In the genomic region with DNA sequence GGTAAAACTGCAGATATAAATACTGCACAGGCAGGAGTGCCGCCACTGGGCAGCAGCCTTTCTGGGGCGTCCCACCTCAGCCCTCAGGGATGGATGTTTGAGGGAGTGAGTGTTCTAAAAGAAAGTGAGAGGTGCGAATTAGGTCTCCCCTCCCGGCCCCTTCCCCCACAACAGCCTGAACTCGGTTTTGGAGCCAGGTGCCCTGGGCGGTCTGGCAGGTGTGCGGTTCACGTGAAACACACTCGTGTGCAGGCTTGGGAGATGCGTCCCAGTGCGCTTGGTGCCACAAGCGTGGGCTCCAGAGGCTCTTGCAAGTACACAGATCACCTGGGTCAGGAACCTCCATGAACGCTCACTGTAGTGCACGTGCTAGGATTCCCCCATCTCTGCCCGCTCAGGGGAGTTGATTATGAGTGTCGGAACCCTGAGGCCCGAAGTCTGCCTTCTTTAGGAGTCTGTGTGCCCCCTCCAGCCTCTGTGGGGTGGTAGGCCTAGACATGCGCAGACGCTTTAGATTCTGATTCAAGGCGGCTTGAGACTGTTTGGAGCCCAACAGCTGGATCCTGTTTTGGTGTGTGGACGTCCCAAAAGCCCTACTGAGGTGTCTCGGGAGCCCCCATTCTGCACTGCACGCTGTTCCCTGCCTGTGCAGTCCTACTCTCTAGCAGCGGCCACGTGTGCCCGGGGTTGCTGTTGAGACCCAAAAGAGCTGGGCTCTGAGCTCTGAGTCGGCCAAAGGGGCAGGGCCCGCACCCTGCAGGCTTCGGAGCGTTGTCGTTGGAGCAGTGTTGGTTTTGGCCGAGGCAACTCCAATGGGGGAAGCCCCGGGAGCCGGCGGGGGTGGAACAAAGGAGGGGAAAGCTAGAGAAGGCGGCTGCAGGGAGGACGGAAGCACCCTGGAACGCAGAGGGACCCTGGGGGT, we compare ENCODE assay signal across 8 mouse cellular contexts. TPM values are rescaled to one million over a fixed set of nuclear protein-coding genes. Genes with fewer than 3 reads are reported as not detected.
A peak's percentile ranks its signal among the peaks of the same experiment; 100 is the strongest.
DNase-seq lines count a peak whose midpoint lies in the region; ATAC-seq lines count a peak whose summit lies in the region.

No protein-coding gene starts in this region.

- peak overlapping the region; percentile 58 for H3K4me2 ChIP-seq in forebrain, embryonic 13.5 days
- H3K4me2 ChIP-seq in limb, embryonic 13.5 days (replicated peaks), result peak overlapping the region; percentile 60

- peak overlapping the region; percentile 30 for H3K4me3 ChIP-seq in forebrain, embryonic 13.5 days
- H3K4me3 ChIP-seq in limb, embryonic 13.5 days, result peak overlapping the region; percentile 34

- peaks cover 99% of the 10 kb centered on the region for H3K27me3 ChIP-seq in forebrain, embryonic 13.5 days
- peaks cover 96% of the 10 kb centered on the region for H3K27me3 ChIP-seq in limb, embryonic 13.5 days

- no peaks in the 10 kb centered on the region for H3K9me3 ChIP-seq in forebrain, embryonic 13.5 days (replicated peaks)
- H3K9me3 ChIP-seq in limb, embryonic 13.5 days, result no peaks in the 10 kb centered on the region

- ATAC-seq in forebrain, embryonic 13.5 days, result no peak
- ATAC-seq in limb, embryonic 13.5 days (ENCODE audit: low FRiP score, low read depth), result 0 out of 2 replicates have a peak, but pooled peaks have one; percentile 26
- no peak for ATAC-seq in erythroid progenitor cell, adult 5-6 weeks (replicated peaks; ENCODE audit: low FRiP score, poor library complexity, severe bottlenecking)

- H3K27ac ChIP-seq in forebrain, embryonic 13.5 days, result peak overlapping the region; percentile 97
- no peak overlapping the region for H3K27ac ChIP-seq in limb, embryonic 13.5 days

- H3K4me1 ChIP-seq in forebrain, embryonic 13.5 days, result peaks cover 91% of the 10 kb centered on the region
- peaks cover 100% of the 10 kb centered on the region for H3K4me1 ChIP-seq in limb, embryonic 13.5 days

- peaks cover 3% of the 10 kb centered on the region; the same call in 1 of the 2 replicates for H3K36me3 ChIP-seq in forebrain, embryonic 13.5 days (ENCODE audit: poor library complexity, severe bottlenecking)
- H3K36me3 ChIP-seq in limb, embryonic 13.5 days, result peaks cover 4% of the 10 kb centered on the region; the same call in 1 of the 2 replicates

- DNase-seq in 3134 (ENCODE audit: extremely low read depth, insufficient read length, low spot score) (peak; percentile 85), ES-CJ7 (ENCODE audit: low read depth, low spot score) (peak; percentile 84)
- DNase-seq in heart, postnatal 4 days, result peak; percentile 83
- peak; percentile 58 for DNase-seq in skeletal muscle tissue, adult 2 months (ENCODE audit: low read depth, low spot score)
- DNase-seq in layer of hippocampus, adult 9-10 months (ENCODE audit: low spot score), result no peak

- peak overlapping the region; percentile 66 for H3K9ac ChIP-seq in forebrain, embryonic 13.5 days
- H3K9ac ChIP-seq in limb, embryonic 13.5 days, result peak overlapping the region; percentile 54

- WGBS in forebrain, embryonic 13.5 days, result 6% methylated on average over 38 of the region's 38 CpGs
- WGBS in limb, embryonic 13.5 days, result 10% methylated on average over 38 of the region's 38 CpGs

RNA-seq across cellular contexts. Expression of a gene that starts 14.1 kb away (rescaled TPM):
- polyA plus RNA-seq in forebrain, embryonic 13.5 days (2015; fragmentation: Nextera tagmentation; extraction: Ambion mirVana), result 127 and 145 TPM in 2 replicates
- 100 to 1,000 TPM; 189 to 211 TPM for total RNA-seq in heart, postnatal 4 days (2021)
- 46.9 and 48.0 TPM in 2 replicates for polyA plus RNA-seq in limb, embryonic 13.5 days (2015; fragmentation: Nextera tagmentation; extraction: Ambion mirVana)
- 53.7 and 76.0 TPM in 2 replicates for total RNA-seq in erythroid progenitor cell, adult 5-6 weeks (2015; ENCODE audit: low replicate concordance)
- total RNA-seq in erythroid progenitor cell, adult 5-6 weeks (2017; ENCODE audit: low replicate concordance), result 33.6 and 36.8 TPM in 2 replicates

RNA-seq across cellular contexts. Expression of a gene that starts 36.6 kb away (rescaled TPM):
- polyA plus RNA-seq in forebrain, embryonic 13.5 days (2015; fragmentation: Nextera tagmentation; extraction: Ambion mirVana), result 7.3 and 8.2 TPM in 2 replicates
- 1 to 10 TPM; 3.4 to 3.6 TPM for total RNA-seq in heart, postnatal 4 days (2021)
- polyA plus RNA-seq in limb, embryonic 13.5 days (2015; fragmentation: Nextera tagmentation; extraction: Ambion mirVana), result 6.3 TPM in 2 replicates
- 2.5 and 3.8 TPM in 2 replicates for total RNA-seq in erythroid progenitor cell, adult 5-6 weeks (2015; ENCODE audit: low replicate concordance)
- total RNA-seq in erythroid progenitor cell, adult 5-6 weeks (2017; ENCODE audit: low replicate concordance), result 5.4 and 6.7 TPM in 2 replicates

RNA-seq across cellular contexts. Expression of a gene that starts 45.3 kb away (rescaled TPM):
- 42.6 and 47.0 TPM in 2 replicates for polyA plus RNA-seq in forebrain, embryonic 13.5 days (2015; fragmentation: Nextera tagmentation; extraction: Ambion mirVana)
- 10 to 100 TPM; 24.2 to 26.2 TPM for total RNA-seq in heart, postnatal 4 days (2021)
- polyA plus RNA-seq in limb, embryonic 13.5 days (2015; fragmentation: Nextera tagmentation; extraction: Ambion mirVana), result 48.1 and 48.4 TPM in 2 replicates
- total RNA-seq in erythroid progenitor cell, adult 5-6 weeks (2015; ENCODE audit: low replicate concordance), result 6.7 and 7.6 TPM in 2 replicates
- total RNA-seq in erythroid progenitor cell, adult 5-6 weeks (2017; ENCODE audit: low replicate concordance), result 11.3 and 16.4 TPM in 2 replicates

RNA-seq across cellular contexts. Expression of a gene that starts 54.4 kb away (rescaled TPM):
- polyA plus RNA-seq in forebrain, embryonic 13.5 days (2015; fragmentation: Nextera tagmentation; extraction: Ambion mirVana), result 93.9 and 114 TPM in 2 replicates
- total RNA-seq in heart, postnatal 4 days (2021), result 10 to 100 TPM; 90.9 to 91.8 TPM
- polyA plus RNA-seq in limb, embryonic 13.5 days (2015; fragmentation: Nextera tagmentation; extraction: Ambion mirVana), result 106 TPM in 2 replicates
- total RNA-seq in erythroid progenitor cell, adult 5-6 weeks (2015; ENCODE audit: low replicate concordance), result 273 and 355 TPM in 2 replicates
- total RNA-seq in erythroid progenitor cell, adult 5-6 weeks (2017; ENCODE audit: low replicate concordance), result 296 and 306 TPM in 2 replicates
